ENCODE assay signal across 7 mouse cellular contexts in genomic region chr11:121260211-121260906, GRCm38 (mm10). TPM values are rescaled to one million over a fixed set of nuclear protein-coding genes. Genes with fewer than 3 reads are reported as not detected.
DNase-seq lines count a peak whose midpoint lies in the region; ATAC-seq and TF ChIP-seq lines count a peak whose summit lies in the region.

No protein-coding gene starts in this region.

- H3K4me3 ChIP-seq in forebrain, embryonic 15.5 days, result peak overlapping the region; percentile 100
- peak overlapping the region; percentile 100 for H3K4me3 ChIP-seq in hindbrain, embryonic 13.5 days
- peak overlapping the region; percentile 99 for H3K4me3 ChIP-seq in limb, embryonic 13.5 days
- peak overlapping the region; percentile 97 for H3K4me3 ChIP-seq in midbrain, embryonic 11.5 days (ENCODE audit: low read depth, low read length)
- H3K4me3 ChIP-seq in spleen, adult 2 months (ENCODE audit: extremely low read depth, insufficient read depth, insufficient read length), result peak overlapping the region; percentile 81

- no peaks in the 10 kb centered on the region for H3K9me3 ChIP-seq in forebrain, embryonic 15.5 days
- H3K9me3 ChIP-seq in hindbrain, embryonic 13.5 days, result no peaks in the 10 kb centered on the region
- no peaks in the 10 kb centered on the region for H3K9me3 ChIP-seq in limb, embryonic 13.5 days
- H3K9me3 ChIP-seq in midbrain, embryonic 11.5 days (ENCODE audit: control insufficient read depth, low read length), result no peaks in the 10 kb centered on the region

- H3K9ac ChIP-seq in forebrain, embryonic 15.5 days (replicated peaks), result peak overlapping the region; percentile 97
- H3K9ac ChIP-seq in hindbrain, embryonic 13.5 days, result peak overlapping the region; percentile 99
- peak overlapping the region; percentile 98 for H3K9ac ChIP-seq in limb, embryonic 13.5 days
- peak overlapping the region; percentile 97 for H3K9ac ChIP-seq in midbrain, embryonic 11.5 days (ENCODE audit: low read length)

- no peaks in the 10 kb centered on the region for H3K27me3 ChIP-seq in forebrain, embryonic 15.5 days
- no peaks in the 10 kb centered on the region for H3K27me3 ChIP-seq in hindbrain, embryonic 13.5 days
- no peaks in the 10 kb centered on the region for H3K27me3 ChIP-seq in limb, embryonic 13.5 days
- no peaks in the 10 kb centered on the region for H3K27me3 ChIP-seq in midbrain, embryonic 11.5 days (ENCODE audit: control insufficient read depth, insufficient read depth, low read length)
- no peaks in the 10 kb centered on the region for H3K27me3 ChIP-seq in spleen, adult 2 months (ENCODE audit: control insufficient read depth, insufficient read depth, low read length)

- no peak for ATAC-seq in forebrain, embryonic 15.5 days (replicated peaks)
- peak; percentile 18 for ATAC-seq in hindbrain, embryonic 13.5 days (ENCODE audit: low FRiP score)
- peak; percentile 10; the same call in 1 of the 2 replicates for ATAC-seq in limb, embryonic 13.5 days (ENCODE audit: low FRiP score, low read depth)
- ATAC-seq in midbrain, embryonic 11.5 days (ENCODE audit: low FRiP score), result peak; percentile 38

- no peak for TF ChIP-seq POLR2A in spleen, adult 2 months (IDR thresholded peaks at IDR 0.05; ENCODE audit: low read depth, low read length)

- peaks cover 22% of the 10 kb centered on the region for H3K36me3 ChIP-seq in forebrain, embryonic 15.5 days
- H3K36me3 ChIP-seq in hindbrain, embryonic 13.5 days, result peaks cover 42% of the 10 kb centered on the region
- peaks cover 48% of the 10 kb centered on the region for H3K36me3 ChIP-seq in limb, embryonic 13.5 days
- H3K36me3 ChIP-seq in midbrain, embryonic 11.5 days (ENCODE audit: control insufficient read depth, insufficient read depth, low read length), result peaks cover 11% of the 10 kb centered on the region
- H3K36me3 ChIP-seq in spleen, adult 2 months (ENCODE audit: control insufficient read depth, insufficient read depth, low read length), result no peaks in the 10 kb centered on the region; the same call in 1 of the 2 replicates

- WGBS in forebrain, embryonic 15.5 days, result under 1% methylated on average over 58 of the region's 60 CpGs
- WGBS in hindbrain, embryonic 13.5 days, result under 1% methylated on average over 52 of the region's 60 CpGs
- WGBS in limb, embryonic 13.5 days, result under 1% methylated on average over 52 of the region's 60 CpGs
- WGBS in midbrain, embryonic 11.5 days, result under 1% methylated on average over 50 of the region's 60 CpGs
- 2% methylated on average over 59 of the region's 60 CpGs for WGBS in spleen, adult 2 months

- peaks cover 33% of the 10 kb centered on the region for H3K4me1 ChIP-seq in forebrain, embryonic 15.5 days
- H3K4me1 ChIP-seq in hindbrain, embryonic 13.5 days (replicated peaks), result peaks cover 36% of the 10 kb centered on the region
- H3K4me1 ChIP-seq in limb, embryonic 13.5 days, result peaks cover 24% of the 10 kb centered on the region
- peaks cover 14% of the 10 kb centered on the region for H3K4me1 ChIP-seq in midbrain, embryonic 11.5 days (ENCODE audit: control insufficient read depth, insufficient read depth, low read length)
- peaks cover 7% of the 10 kb centered on the region; the same call in 1 of the 2 replicates for H3K4me1 ChIP-seq in spleen, adult 2 months (ENCODE audit: control insufficient read depth, insufficient read depth, insufficient read length)

- DNase-seq in MN1 (ENCODE audit: low spot score), result peak; percentile 64
- DNase-seq in cerebellum, adult 18-20 months, result peak; percentile 33 to 48
- peak; percentile 91 for DNase-seq in midbrain, embryonic 11.5 days (ENCODE audit: low spot score, missing footprints)
- peak in 1 of 2 experiments; percentile 26 for DNase-seq in spleen, adult 2 months (ENCODE audit: low read depth in 1 of 2, low spot score in 2 of 2)

- peak overlapping the region; percentile 97 for H3K27ac ChIP-seq in forebrain, embryonic 15.5 days (replicated peaks)
- peak overlapping the region; percentile 97 for H3K27ac ChIP-seq in hindbrain, embryonic 13.5 days
- peak overlapping the region; percentile 76 for H3K27ac ChIP-seq in limb, embryonic 13.5 days
- H3K27ac ChIP-seq in midbrain, embryonic 11.5 days (ENCODE audit: low read depth, low read length), result peak overlapping the region; percentile 28
- H3K27ac ChIP-seq in spleen, adult 2 months (ENCODE audit: insufficient read depth, low read length), result peak overlapping the region; percentile 47

- TF ChIP-seq CTCF in spleen, adult 2 months (IDR thresholded peaks at IDR 0.05; ENCODE audit: extremely low read depth, insufficient read depth, insufficient read length, insufficient replicate concordance), result no peak

- H3K4me2 ChIP-seq in forebrain, embryonic 15.5 days (replicated peaks), result peak overlapping the region; percentile 94
- H3K4me2 ChIP-seq in hindbrain, embryonic 13.5 days, result peak overlapping the region; percentile 89
- peak overlapping the region; percentile 93 for H3K4me2 ChIP-seq in limb, embryonic 13.5 days (replicated peaks)
- peak overlapping the region; percentile 89 for H3K4me2 ChIP-seq in midbrain, embryonic 11.5 days

RNA-seq across cellular contexts. Expression of gene Foxk2, which starts 0.6 kb away (rescaled TPM):
- polyA plus RNA-seq in forebrain, embryonic 15.5 days (2015; fragmentation: Nextera tagmentation; extraction: Ambion mirVana), result 14.2 and 14.6 TPM in 2 replicates
- 12.1 and 12.2 TPM in 2 replicates for polyA plus RNA-seq in hindbrain, embryonic 13.5 days (2015; fragmentation: Nextera tagmentation; extraction: Ambion mirVana)
- polyA plus RNA-seq in limb, embryonic 13.5 days (2015; fragmentation: Nextera tagmentation; extraction: Ambion mirVana), result 8.9 and 9.2 TPM in 2 replicates
- 12.8 and 13.7 TPM in 2 replicates for polyA plus RNA-seq in midbrain, embryonic 11.5 days (2014; fragmentation: Nextera tagmentation; extraction: Ambion mirVana)
- 29.8 and 40.3 TPM in 2 replicates for polyA plus RNA-seq in spleen, adult 2 months (2012; rRNA removed)

RNA-seq across cellular contexts. Expression of gene Narf, which starts 23.3 kb away (rescaled TPM):
- polyA plus RNA-seq in forebrain, embryonic 15.5 days (2015; fragmentation: Nextera tagmentation; extraction: Ambion mirVana), result 86.4 and 106 TPM in 2 replicates
- 94.8 and 95.5 TPM in 2 replicates for polyA plus RNA-seq in hindbrain, embryonic 13.5 days (2015; fragmentation: Nextera tagmentation; extraction: Ambion mirVana)
- polyA plus RNA-seq in limb, embryonic 13.5 days (2015; fragmentation: Nextera tagmentation; extraction: Ambion mirVana), result 69.3 and 73.5 TPM in 2 replicates
- 65.5 and 72.7 TPM in 2 replicates for polyA plus RNA-seq in midbrain, embryonic 11.5 days (2014; fragmentation: Nextera tagmentation; extraction: Ambion mirVana)
- 36.8 and 42.0 TPM in 2 replicates for polyA plus RNA-seq in spleen, adult 2 months (2012; rRNA removed)

RNA-seq across cellular contexts. Expression of gene Cybc1, which starts 31.2 kb away (rescaled TPM):
- polyA plus RNA-seq in forebrain, embryonic 15.5 days (2015; fragmentation: Nextera tagmentation; extraction: Ambion mirVana), result 40.4 and 44.3 TPM in 2 replicates
- 39.3 and 42.2 TPM in 2 replicates for polyA plus RNA-seq in hindbrain, embryonic 13.5 days (2015; fragmentation: Nextera tagmentation; extraction: Ambion mirVana)
- polyA plus RNA-seq in limb, embryonic 13.5 days (2015; fragmentation: Nextera tagmentation; extraction: Ambion mirVana), result 40.2 and 41.5 TPM in 2 replicates
- 39.6 and 42.5 TPM in 2 replicates for polyA plus RNA-seq in midbrain, embryonic 11.5 days (2014; fragmentation: Nextera tagmentation; extraction: Ambion mirVana)
- polyA plus RNA-seq in spleen, adult 2 months (2012; rRNA removed), result 63.3 and 67.2 TPM in 2 replicates

RNA-seq across cellular contexts. Expression of gene Ogfod3, which starts 55.8 kb away (rescaled TPM):
- 14.4 and 16.7 TPM in 2 replicates for polyA plus RNA-seq in forebrain, embryonic 15.5 days (2015; fragmentation: Nextera tagmentation; extraction: Ambion mirVana)
- 23.9 and 24.2 TPM in 2 replicates for polyA plus RNA-seq in hindbrain, embryonic 13.5 days (2015; fragmentation: Nextera tagmentation; extraction: Ambion mirVana)
- polyA plus RNA-seq in limb, embryonic 13.5 days (2015; fragmentation: Nextera tagmentation; extraction: Ambion mirVana), result 20.0 and 22.4 TPM in 2 replicates
- 16.5 and 21.5 TPM in 2 replicates for polyA plus RNA-seq in midbrain, embryonic 11.5 days (2014; fragmentation: Nextera tagmentation; extraction: Ambion mirVana)
- 5.9 TPM in 2 replicates for polyA plus RNA-seq in spleen, adult 2 months (2012; rRNA removed)

RNA-seq across cellular contexts. Expression of gene Hexdc, which starts 56.1 kb away (rescaled TPM):
- polyA plus RNA-seq in forebrain, embryonic 15.5 days (2015; fragmentation: Nextera tagmentation; extraction: Ambion mirVana), result 14.3 and 17.1 TPM in 2 replicates
- 17.8 and 20.5 TPM in 2 replicates for polyA plus RNA-seq in hindbrain, embryonic 13.5 days (2015; fragmentation: Nextera tagmentation; extraction: Ambion mirVana)
- 10.4 and 10.6 TPM in 2 replicates for polyA plus RNA-seq in limb, embryonic 13.5 days (2015; fragmentation: Nextera tagmentation; extraction: Ambion mirVana)
- polyA plus RNA-seq in midbrain, embryonic 11.5 days (2014; fragmentation: Nextera tagmentation; extraction: Ambion mirVana), result 5.7 and 6.3 TPM in 2 replicates
- 11.0 and 14.7 TPM in 2 replicates for polyA plus RNA-seq in spleen, adult 2 months (2012; rRNA removed)

Comparison
In these comparisons a context has a peak if more than half of its experiments do, and no peak if none do; other contexts are left out.
1. H3K27ac ChIP-seq: peak in every context shown above with its lines; median percentile 97 in forebrain, embryonic 15.5 days; 97 in hindbrain, embryonic 13.5 days; 76 in limb, embryonic 13.5 days; 47 in spleen, adult 2 months; 28 in midbrain, embryonic 11.5 days.